Mouse (Mus musculus) heart, embryonic 16.5 days (tissue): ENCODE results near the gene Gucd1. TPM values are rescaled to one million over a fixed set of nuclear protein-coding genes. Genes with fewer than 3 reads are reported as not detected.
A peak's percentile ranks its signal among the peaks of the same experiment; 100 is the strongest.

Experiments used
- ATAC-seq: fragments of 200-750 bp; cut with Nextera tagmentation; replicated peaks from 2 replicates; pipeline ENCODE4 v1.8.0; 2017; ENCODE audit warnings: moderate number of reproducible peaks; ENCODE audit not compliant: insufficient read depth, low FRiP score; ENCODE audit errors: extremely low read depth
- H3K27ac ChIP-seq: fragments of 300-500 bp; sonication (generic); 2 replicates; pipeline ENCODE4 v1.5.1; 2014; ENCODE audit warnings: mild to moderate bottlenecking, low read length, control low read depth, moderate library complexity
- H3K27me3 ChIP-seq: fragments of 300-500 bp; sonication (generic); 2 replicates; pipeline ENCODE4 v1.6.1; 2014; ENCODE audit warnings: low read length, mixed read lengths; ENCODE audit not compliant: control insufficient read depth, insufficient read depth
- H3K36me3 ChIP-seq: fragments of 300-500 bp; sonication (generic); 2 replicates; pipeline ENCODE4 v1.6.1; 2014; ENCODE audit not compliant: control insufficient read depth, insufficient read depth
- H3K4me1 ChIP-seq: fragments of 300-500 bp; sonication (generic); 2 replicates; pipeline ENCODE4 v1.6.1; 2014; ENCODE audit warnings: low read length, mixed read lengths; ENCODE audit not compliant: control insufficient read depth, insufficient read depth
- H3K4me2 ChIP-seq: fragments of 300-500 bp; sonication (generic); 2 replicates; pipeline ENCODE4 v1.6.1; 2014; ENCODE audit warnings: low read depth, mild to moderate bottlenecking, control low read depth, low read length
- H3K4me3 ChIP-seq: fragments of 300-500 bp; sonication (generic); 2 replicates; pipeline ENCODE4 v1.5.1; 2014; ENCODE audit warnings: mild to moderate bottlenecking, control low read depth, low read length
- H3K9ac ChIP-seq: fragments of 300-500 bp; sonication (generic); 2 replicates; pipeline ENCODE4 v1.6.1; 2014; ENCODE audit warnings: low read length, control low read depth
- H3K9me3 ChIP-seq: fragments of 300-500 bp; sonication (generic); replicated peaks from 2 replicates; pipeline ENCODE4 v1.6.1; 2016; ENCODE audit warnings: low read length; ENCODE audit not compliant: control insufficient read depth
- WGBS: fragments of 180-500 bp; shearing (Covaris S2); extraction: QIAGEN DNeasy Blood & Tissue Kit; methylation state at CpG from one replicate; pipeline ENCODE4 v1.1.7; 2014; 5-methylcytosine and 5-hydroxymethylcytosine counted together
- polyA plus RNA-seq: library from polyadenylated mRNA; unstranded; fragments of >200 nt; fragmentation: Nextera tagmentation; extraction: Ambion mirVana; gene quantifications from 2 replicates; pipeline ENCODE4 v1.2.1, GENCODE M21; 2015

Gucd1 gene
- polyA plus RNA-seq, 1 experiment from 2014 or later: 26.9 TPM

DNA sequence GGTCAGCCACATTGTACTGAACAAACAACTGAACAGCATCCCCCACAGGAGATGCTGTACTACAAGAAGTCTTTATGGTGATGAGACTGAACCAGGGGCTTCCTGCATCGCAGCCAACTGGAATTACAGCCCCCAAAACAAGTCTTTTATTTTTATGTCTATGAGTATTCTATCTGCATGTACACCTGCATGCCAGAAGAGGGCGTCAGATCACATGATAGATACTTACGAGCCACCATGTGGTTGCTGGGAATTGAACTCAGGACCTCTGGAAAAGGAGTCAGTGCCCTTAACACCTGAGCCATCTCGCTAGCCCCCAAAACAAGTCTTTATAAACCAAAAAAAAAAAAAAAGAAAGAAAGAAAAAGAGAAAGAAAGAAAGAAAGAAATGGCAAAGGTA is 74.8 kb downstream of the Gucd1 start:
- Histone ChIP-seq H3K27me3 (no peaks in the 10 kb centered on the region), H3K4me3 (no peak overlapping the region), H3K9me3 (no peaks in the 10 kb centered on the region), H3K27ac (no peak overlapping the region), H3K4me1 (peaks cover 31% of the 10 kb centered on the region), H3K4me2 (no peak overlapping the region), H3K36me3 (no peaks in the 10 kb centered on the region), H3K9ac (no peak overlapping the region)
- ATAC-seq: no peak
- WGBS: 88% methylated on average over 4 of the region's 4 CpGs

GRCm38 (mm10) chr10:75441800-75442199 is 76.0 kb downstream of the Gucd1 start:
- 0 out of 2 replicates have a peak, but pooled peaks have one; percentile 15 for ATAC-seq
- Histone ChIP-seq H3K9me3 (no peaks in the 10 kb centered on the region), H3K4me3 (no peak overlapping the region), H3K9ac (no peak overlapping the region), H3K36me3 (no peaks in the 10 kb centered on the region), H3K27ac (no peak overlapping the region), H3K27me3 (no peaks in the 10 kb centered on the region), H3K4me2 (no peak overlapping the region), H3K4me1 (peaks cover 22% of the 10 kb centered on the region)
- WGBS: 43% methylated on average over 4 of the region's 4 CpGs

GRCm38 (mm10) chr10:75440756-75441155 is 77.0 kb downstream of the Gucd1 start:
- Histone ChIP-seq H3K4me3 (no peak overlapping the region), H3K27me3 (no peaks in the 10 kb centered on the region), H3K9me3 (no peaks in the 10 kb centered on the region), H3K9ac (no peak overlapping the region), H3K27ac (no peak overlapping the region), H3K4me2 (no peak overlapping the region), H3K36me3 (no peaks in the 10 kb centered on the region), H3K4me1 (peaks cover 22% of the 10 kb centered on the region)
- 89% methylated on average over 3 of the region's 3 CpGs for WGBS
- no peak for ATAC-seq

DNA sequence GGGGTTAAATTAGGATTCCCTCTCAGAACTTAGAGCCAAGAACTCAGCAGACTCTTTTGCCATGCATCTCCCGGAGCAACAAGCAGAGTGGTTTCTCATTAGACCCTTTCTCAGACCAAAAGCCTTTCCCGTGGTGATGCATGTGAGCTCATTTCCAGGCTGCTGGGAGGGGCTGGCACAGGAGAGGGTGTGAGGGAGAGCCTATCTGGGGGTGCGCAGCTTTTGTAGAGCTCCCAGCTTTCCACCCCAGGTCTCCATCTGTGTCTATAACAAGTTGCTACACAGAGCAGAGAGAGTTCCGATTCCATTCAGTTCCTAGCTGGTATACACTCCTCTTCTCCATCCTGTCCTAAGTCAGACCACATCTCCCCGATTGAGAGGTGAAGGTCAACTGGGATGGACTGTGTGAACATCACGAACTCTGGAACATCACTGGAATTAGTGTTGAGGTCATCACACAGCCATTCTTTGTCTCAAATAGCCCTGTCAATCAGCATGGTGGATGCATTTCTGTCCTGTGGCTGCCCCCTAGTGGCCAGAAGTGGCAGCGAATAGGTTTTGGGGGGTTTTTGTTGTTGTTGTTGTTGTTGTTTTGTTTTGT is 78.5 kb downstream of the Gucd1 start:
- ATAC-seq: no peak

DNA sequence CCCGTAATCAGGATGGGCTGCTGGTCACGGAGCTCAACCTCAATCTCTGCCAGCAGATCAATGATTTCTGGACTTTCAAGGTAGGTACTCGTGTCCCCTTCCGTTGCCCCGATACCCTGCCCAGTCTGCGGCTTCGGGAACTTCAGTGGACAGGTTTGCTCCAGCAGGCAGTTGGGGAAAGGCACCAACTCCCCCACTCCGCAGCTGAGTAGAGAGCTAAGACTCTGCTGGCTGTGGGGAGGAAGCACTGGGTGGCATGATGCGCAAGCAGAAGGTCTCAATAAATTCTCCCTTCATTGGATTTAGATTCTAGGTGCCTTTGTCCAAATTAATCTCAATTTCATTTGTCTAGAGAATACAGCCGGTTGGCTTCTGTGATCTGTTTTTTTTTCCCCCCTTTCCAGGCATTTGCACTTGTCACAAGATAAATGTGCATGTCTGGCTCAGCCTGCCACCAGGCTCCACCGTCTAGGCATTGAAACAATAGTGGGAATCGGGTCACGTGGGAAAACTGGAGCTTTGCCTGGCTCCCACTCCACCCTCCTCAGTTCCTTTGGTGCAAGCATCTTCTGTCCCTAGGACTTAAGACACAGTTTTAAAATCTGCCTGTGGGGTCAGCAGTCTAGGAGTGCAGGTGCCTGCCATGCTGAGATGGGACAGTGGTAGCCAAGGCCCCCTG is 79.5 kb downstream of the Gucd1 start:
- H3K4me1 ChIP-seq: peaks cover 15% of the 10 kb centered on the region
- no peak overlapping the region for H3K4me2 ChIP-seq
- H3K27ac ChIP-seq: peak overlapping the region; percentile 24
- no peaks in the 10 kb centered on the region for H3K27me3 ChIP-seq
- H3K4me3 ChIP-seq: no peak overlapping the region
- H3K9ac ChIP-seq: 0 out of 2 replicates have a peak overlapping the region, but pooled peaks have one; percentile 9
- WGBS: 64% methylated on average over 13 of the region's 13 CpGs
- H3K36me3 ChIP-seq: no peaks in the 10 kb centered on the region
- no peak for ATAC-seq
- no peaks in the 10 kb centered on the region for H3K9me3 ChIP-seq

More for the DNA sequence above, 78.5 kb downstream of the Gucd1 start:
- Histone ChIP-seq H3K4me2 (no peak overlapping the region), H3K27me3 (no peaks in the 10 kb centered on the region), H3K9ac (no peak overlapping the region), H3K9me3 (no peaks in the 10 kb centered on the region), H3K27ac (0 out of 2 replicates have a peak overlapping the region, but pooled peaks have one; percentile 15), H3K4me3 (no peak overlapping the region), H3K36me3 (no peaks in the 10 kb centered on the region), H3K4me1 (peaks cover 15% of the 10 kb centered on the region)
- 39% methylated on average over 7 of the region's 7 CpGs for WGBS

DNA sequence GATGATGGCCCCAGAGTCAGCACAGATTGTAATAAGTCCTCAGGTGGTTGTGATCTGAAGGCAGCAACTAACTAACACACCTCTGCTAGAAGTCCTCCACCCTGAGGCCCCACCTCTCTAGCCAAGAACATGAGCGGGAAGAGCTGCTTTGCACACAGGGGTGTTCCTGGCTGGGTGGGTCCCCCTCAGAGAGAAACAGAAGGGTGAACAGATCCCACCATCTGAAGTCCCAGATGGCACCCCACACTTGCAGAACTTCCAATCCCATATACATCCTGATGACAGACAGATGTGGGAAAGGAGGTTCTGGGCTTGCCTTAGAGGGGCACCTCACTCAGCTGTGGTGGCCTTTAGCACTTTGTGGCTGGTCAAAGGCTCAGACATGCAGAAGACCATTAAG is 80.5 kb downstream of the Gucd1 start:
- no peak for ATAC-seq
- Histone ChIP-seq H3K9me3 (no peaks in the 10 kb centered on the region), H3K4me3 (no peak overlapping the region), H3K27me3 (no peaks in the 10 kb centered on the region), H3K4me2 (no peak overlapping the region), H3K4me1 (peaks cover 15% of the 10 kb centered on the region), H3K9ac (no peak overlapping the region), H3K36me3 (no peaks in the 10 kb centered on the region), H3K27ac (no peak overlapping the region)
- 100% methylated on average over 1 of the region's 1 CpGs for WGBS

GRCm38 (mm10) chr10:75436604-75437217 is 81.1 kb downstream of the Gucd1 start:
- Histone ChIP-seq H3K9me3 (peaks cover 2% of the 10 kb centered on the region), H3K4me3 (no peak overlapping the region), H3K27ac (no peak overlapping the region), H3K4me2 (no peak overlapping the region), H3K9ac (no peak overlapping the region), H3K4me1 (peaks cover 9% of the 10 kb centered on the region), H3K27me3 (no peaks in the 10 kb centered on the region), H3K36me3 (no peaks in the 10 kb centered on the region; the same call in 1 of the 2 replicates)
- peak; percentile 19; the same call in 1 of the 2 replicates for ATAC-seq
- WGBS: 13% methylated on average over 3 of the region's 3 CpGs

DNA sequence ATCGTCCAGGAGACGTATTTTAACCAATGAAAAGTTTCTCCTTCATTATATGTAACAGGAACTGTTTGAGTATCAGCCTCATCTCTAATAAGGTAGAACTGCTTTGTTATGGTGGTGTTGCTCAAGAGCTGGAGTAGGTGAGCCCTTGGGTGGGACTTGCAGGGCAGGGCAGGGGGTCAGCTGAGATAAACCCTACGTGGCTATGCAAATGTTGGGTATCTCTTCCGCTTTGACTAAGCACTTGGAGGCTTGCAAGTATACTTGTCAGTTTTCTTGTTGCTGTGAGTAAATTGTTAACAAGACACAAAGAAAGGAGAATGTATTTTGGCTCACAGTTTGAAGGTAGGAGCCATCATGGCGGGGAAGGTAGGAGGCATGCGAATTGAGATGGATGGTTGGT is 87.1 kb downstream of the Gucd1 start:
- Histone ChIP-seq H3K9me3 (peaks cover 7% of the 10 kb centered on the region), H3K4me3 (no peak overlapping the region), H3K36me3 (peaks cover 5% of the 10 kb centered on the region; the same call in 1 of the 2 replicates), H3K27ac (no peak overlapping the region), H3K4me2 (no peak overlapping the region), H3K27me3 (no peaks in the 10 kb centered on the region), H3K9ac (no peak overlapping the region), H3K4me1 (no peaks in the 10 kb centered on the region)
- 91% methylated on average over 6 of the region's 6 CpGs for WGBS
- no peak for ATAC-seq

GRCm38 (mm10) chr10:75430147-75430537 is 87.6 kb downstream of the Gucd1 start:
- Histone ChIP-seq H3K9ac (no peak overlapping the region), H3K9me3 (peaks cover 7% of the 10 kb centered on the region), H3K27ac (no peak overlapping the region), H3K27me3 (no peaks in the 10 kb centered on the region), H3K4me1 (no peaks in the 10 kb centered on the region), H3K4me2 (no peak overlapping the region), H3K4me3 (no peak overlapping the region), H3K36me3 (peaks cover 5% of the 10 kb centered on the region; the same call in 1 of the 2 replicates)
- ATAC-seq: no peak
- 79% methylated on average over 5 of the region's 5 CpGs for WGBS
